Mouse (Mus musculus) liver, postnatal 0 days (tissue): Measurements from ENCODE around the gene Slc4a3.

Experiments used
- CTCF ChIP-seq: sonication (generic); IDR thresholded peaks from 2 replicates; pipeline ENCODE4 v1.5.1; 2016; ENCODE audit warnings: antibody characterized with exemption, low read depth
- EP300 ChIP-seq: IDR thresholded peaks from 2 replicates; pipeline ENCODE4 v1.6.1; 2016; ENCODE audit warnings: antibody characterized with exemption, low read depth, mild to moderate bottlenecking

GRCm38 (mm10) chr1:75596906-75597305, 50.8 kb downstream of the Slc4a3 start:
- TF ChIP-seq CTCF (no peak), EP300 (no peak)
